Mouse (Mus musculus) MEL (cell line): ENCODE results near the gene Pomgnt1. TPM values are rescaled to one million over a fixed set of nuclear protein-coding genes. Genes with fewer than 3 reads are reported as not detected.
A peak's percentile ranks its signal among the peaks of the same experiment; 100 is the strongest.

Experiments used
- DNase-seq: peaks from one replicate; pipeline ENCODE4 v3.0.0; 2011; ENCODE audit warnings: low read depth, low spot score
- H3K27ac ChIP-seq: 2 replicates; pipeline ENCODE4 v1.5.1; 2012; ENCODE audit warnings: low read depth, mild to moderate bottlenecking, control low read depth, low read length, moderate library complexity; ENCODE audit not compliant: control insufficient read depth
- H3K27me3 ChIP-seq, 2 experiments: fragments of 150-350 bp in 1 of 2; sonication (generic) in 1 of 2; 2 replicates each; pipeline ENCODE4 v1.6.1; 2012; ENCODE audit warnings: low read length in 2 of 2, mild to moderate bottlenecking in 2 of 2, improper control_type of control experiment in 1 of 2, moderate library complexity in 1 of 2; ENCODE audit not compliant: insufficient read depth in 2 of 2, control insufficient read depth in 1 of 2
- H3K36me3 ChIP-seq, 2 experiments: 2 replicates each; pipeline ENCODE4 v1.6.1; 2012 to 2014; ENCODE audit warnings: low read length in 2 of 2, improper control_type of control experiment in 1 of 2, inconsistent platforms in 1 of 2, mild to moderate bottlenecking in 1 of 2; ENCODE audit not compliant: insufficient read depth in 2 of 2, control insufficient read depth in 1 of 2
- H3K4me1 ChIP-seq, 2 experiments: fragments of 150-350 bp in 1 of 2; sonication (generic) in 1 of 2; 2 replicates each; pipeline ENCODE4 v1.6.1; 2012; ENCODE audit warnings: low read length in 2 of 2, improper control_type of control experiment in 1 of 2, mild to moderate bottlenecking in 1 of 2; ENCODE audit not compliant: insufficient read depth in 2 of 2, control insufficient read depth in 1 of 2
- H3K4me3 ChIP-seq, 2 experiments: fragments of 150-350 bp in 1 of 2; sonication (generic) in 1 of 2; 2 replicates each; pipeline ENCODE4 v1.5.1; 2012; ENCODE audit warnings: low read depth in 2 of 2, low read length in 2 of 2, mild to moderate bottlenecking in 2 of 2, moderate library complexity in 2 of 2, control low read depth in 1 of 2, improper control_type of control experiment in 1 of 2; ENCODE audit not compliant: control insufficient read depth in 1 of 2, insufficient read depth in 1 of 2
- H3K79me2 ChIP-seq: 2 replicates; pipeline ENCODE4 v1.6.1; 2012; ENCODE audit warnings: mild to moderate bottlenecking, low read length, moderate library complexity; ENCODE audit not compliant: control insufficient read depth, poor library complexity, insufficient read depth
- H3K9ac ChIP-seq: 2 replicates; pipeline ENCODE4 v1.6.1; 2012; ENCODE audit warnings: low read depth, mild to moderate bottlenecking, control low read depth, low read length, moderate library complexity; ENCODE audit not compliant: control insufficient read depth, poor library complexity, severe bottlenecking
- H3K9me3 ChIP-seq: fragments of 150-350 bp; sonication (generic); replicated peaks from 2 replicates; pipeline ENCODE4 v1.6.1; 2012; ENCODE audit warnings: mild to moderate bottlenecking, low read length, improper control_type of control experiment, moderate library complexity; ENCODE audit not compliant: insufficient read depth
- CHD1 ChIP-seq: IDR thresholded peaks from 2 replicates; pipeline ENCODE4 v1.6.1; 2012; ENCODE audit warnings: low read depth, mild to moderate bottlenecking, inconsistent platforms, low read length, improper control_type of control experiment
- HCFC1 ChIP-seq: IDR thresholded peaks from 2 replicates; pipeline ENCODE4 v1.6.1; 2012; ENCODE audit warnings: low read depth, mild to moderate bottlenecking, inconsistent platforms, low read length, improper control_type of control experiment, moderate library complexity
- JUND ChIP-seq: IDR thresholded peaks from 2 replicates; pipeline ENCODE4 v1.6.1; 2011; ENCODE audit warnings: low read depth, mild to moderate bottlenecking, improper control_type of control experiment, low read length
- KAT2A ChIP-seq: conservative IDR thresholded peaks from 2 replicates; pipeline ENCODE4 v1.6.1; 2012; ENCODE audit warnings: low read depth, low read length, improper control_type of control experiment, inconsistent platforms
- MAFK ChIP-seq: IDR thresholded peaks from 2 replicates; pipeline ENCODE4 v1.6.1; 2011; ENCODE audit warnings: low read depth, mild to moderate bottlenecking, low read length, improper control_type of control experiment, borderline replicate concordance
- MYB ChIP-seq: IDR thresholded peaks from 2 replicates; pipeline ENCODE4 v1.6.1; 2011; ENCODE audit warnings: mild to moderate bottlenecking, low read depth, low read length, improper control_type of control experiment
- NELFE ChIP-seq: IDR thresholded peaks from 2 replicates; pipeline ENCODE4 v1.6.1; 2011; ENCODE audit warnings: low read depth, low read length, improper control_type of control experiment
- NRF1 ChIP-seq: IDR thresholded peaks from 2 replicates; pipeline ENCODE4 v1.6.1; 2014; ENCODE audit warnings: low read depth, mild to moderate bottlenecking, inconsistent platforms, low read length, improper control_type of control experiment, moderate library complexity; ENCODE audit not compliant: poor library complexity, insufficient read depth, severe bottlenecking
- POLR2A ChIP-seq, 2 experiments: IDR thresholded peaks; 2 replicates each; pipeline ENCODE4 v1.6.1; 2011 to 2012; ENCODE audit warnings: low read length in 2 of 2, mild to moderate bottlenecking in 2 of 2, control low read depth in 1 of 2, improper control_type of control experiment in 1 of 2, low read depth in 1 of 2, moderate library complexity in 1 of 2; ENCODE audit not compliant: control insufficient read depth in 1 of 2, insufficient read depth in 1 of 2, poor library complexity in 1 of 2
- POLR2AphosphoS5 ChIP-seq: IDR thresholded peaks from 2 replicates; pipeline ENCODE4 v1.6.1; 2012; ENCODE audit warnings: low read depth, borderline replicate concordance, mild to moderate bottlenecking, inconsistent platforms, low read length, moderate library complexity, mixed read lengths
- RAD21 ChIP-seq: IDR thresholded peaks from 2 replicates; pipeline ENCODE4 v1.6.1; 2011; ENCODE audit warnings: mild to moderate bottlenecking, low read depth, low read length, improper control_type of control experiment
- RCOR1 ChIP-seq: IDR thresholded peaks from 2 replicates; pipeline ENCODE4 v1.6.1; 2012; ENCODE audit warnings: low read depth, mild to moderate bottlenecking, inconsistent platforms, low read length, improper control_type of control experiment
- TAL1 ChIP-seq: IDR thresholded peaks from 2 replicates; pipeline ENCODE4 v1.6.1; 2012; ENCODE audit warnings: mild to moderate bottlenecking, inconsistent platforms, low read length, moderate library complexity, mixed read lengths
- UBTF ChIP-seq: IDR thresholded peaks from 2 replicates; pipeline ENCODE4 v1.6.1; 2012; ENCODE audit warnings: low read depth, mild to moderate bottlenecking, inconsistent platforms, low read length, improper control_type of control experiment, moderate library complexity, borderline replicate concordance; ENCODE audit not compliant: insufficient read depth
- USF2 ChIP-seq, 2 experiments: IDR thresholded peaks; 2 replicates each; pipeline ENCODE4 v1.6.1; 2011 to 2012; ENCODE audit warnings: improper control_type of control experiment in 2 of 2, low read length in 2 of 2, borderline replicate concordance in 1 of 2, inconsistent platforms in 1 of 2, low read depth in 1 of 2, mild to moderate bottlenecking in 1 of 2; ENCODE audit not compliant: insufficient read depth in 1 of 2
- ZC3H11A ChIP-seq: IDR thresholded peaks from 2 replicates; pipeline ENCODE4 v1.6.1; 2012; ENCODE audit warnings: low read depth, mild to moderate bottlenecking, inconsistent platforms, low read length, improper control_type of control experiment
- polyA plus RNA-seq, 2 experiments: library from polyadenylated mRNA; stranded (reverse) in 1 of 2; unstranded in 1 of 2; fragments of >175 nt in 1 of 2; fragments of >200 nt in 1 of 2; gene quantifications; 2 replicates each; pipeline versions ENCODE4 v1.2.1 to v1.2.4; 2012; ENCODE audit warnings: low replicate concordance in 2 of 2, low read depth in 1 of 2; ENCODE audit not compliant: insufficient read length in 2 of 2, insufficient read depth in 1 of 2, missing spikeins in 1 of 2
- total RNA-seq: library from RNA; depleted of rRNA; stranded (reverse); fragments of 300-350 nt; gene quantifications from 2 replicates; pipeline ENCODE4 v1.2.3, GENCODE M21; 2012

The Pomgnt1 gene
- total and polyA plus RNA-seq, 3 experiments: 33.6 to 35.3 TPM; not detected in 1

DNA sequence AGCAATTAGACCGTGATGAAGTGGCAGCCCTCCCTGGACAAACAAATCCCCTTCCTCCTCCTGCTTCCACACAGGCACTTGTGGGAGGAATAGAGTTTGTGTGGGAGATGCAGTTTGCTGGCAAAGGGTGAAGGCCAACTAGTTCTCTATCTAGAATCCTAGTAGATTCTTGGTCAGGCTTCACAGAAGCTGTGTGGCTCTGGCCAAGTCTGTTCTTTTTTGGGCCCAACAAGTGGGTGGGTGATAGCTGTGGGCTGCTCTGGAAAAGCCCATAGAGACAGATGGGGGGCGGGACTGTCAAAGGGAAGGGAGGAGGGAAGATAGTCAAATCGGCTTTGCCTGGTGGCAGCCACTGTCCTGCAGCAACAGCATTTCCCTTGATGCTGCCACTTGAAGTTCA, 37.1 kb downstream of the Pomgnt1 start:
- Histone ChIP-seq H3K27ac (no peak overlapping the region), H3K79me2 (no peaks in the 10 kb centered on the region), H3K4me3 (no peak overlapping the region), H3K27me3 (no peaks in the 10 kb centered on the region), H3K9me3 (no peaks in the 10 kb centered on the region), H3K36me3 (peaks cover 9 to 12% of the 10 kb centered on the region in 2 experiments), H3K4me1 (peaks cover 10 to 15% of the 10 kb centered on the region in 2 experiments), H3K9ac (no peak overlapping the region)
- TF ChIP-seq UBTF (no peak), RCOR1 (no peak), NELFE (no peak)
- no peak for DNase-seq

DNA sequence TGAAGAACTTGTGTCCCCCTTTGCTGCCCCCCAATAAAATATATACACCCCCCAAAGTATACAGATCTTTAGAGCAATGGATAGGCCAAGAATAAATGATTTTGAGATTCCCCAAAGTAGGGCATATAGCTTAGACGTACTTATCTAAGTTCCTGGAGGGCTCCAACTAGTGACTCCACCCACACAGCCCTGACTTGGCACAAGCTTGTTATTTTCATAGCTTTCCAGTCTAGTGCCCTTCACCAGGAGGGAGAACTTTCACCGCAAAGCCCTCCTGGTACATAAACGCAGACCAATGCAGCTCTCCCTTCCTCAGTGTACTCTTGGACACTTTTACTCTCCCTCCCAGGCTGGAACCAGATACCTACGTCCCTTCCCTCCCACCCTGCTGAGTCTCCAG, 38.5 kb downstream of the Pomgnt1 start:
- Histone ChIP-seq H3K27ac (no peak overlapping the region), H3K9me3 (no peaks in the 10 kb centered on the region), H3K79me2 (no peaks in the 10 kb centered on the region), H3K4me1 (peaks cover 10 to 15% of the 10 kb centered on the region in 2 experiments), H3K9ac (no peak overlapping the region), H3K27me3 (no peaks in the 10 kb centered on the region), H3K4me3 (no peak overlapping the region), H3K36me3 (peaks cover 0 to 12% of the 10 kb centered on the region in 2 experiments; a peak in 3 of 4 replicates)
- peak; percentile 54 for DNase-seq
- TF ChIP-seq HCFC1 (no peak), CHD1 (no peak), POLR2A (IDR thresholded peaks at IDR 0.05; ENCODE audit: control insufficient read depth in 1 of 2, insufficient read depth in 1 of 2, low read depth in 1 of 2, low read length in 2 of 2, poor library complexity in 1 of 2) (no peak), KAT2A (no peak), MYB (no peak), JUND (no peak), RAD21 (no peak), USF2 (IDR thresholded peaks at IDR 0.05; ENCODE audit: borderline replicate concordance in 1 of 2, insufficient read depth in 1 of 2, low read depth in 1 of 2, low read length in 2 of 2) (no peak), MAFK (no peak), POLR2AphosphoS5 (no peak), TAL1 (no peak), NRF1 (no peak), ZC3H11A (no peak)
